Mouse (Mus musculus) cerebellum, postnatal 36 days (tissue): ENCODE measurements around the gene Serpina3g.

Experiments used
- DNase-seq, 2 experiments: peaks; one replicate each; pipeline ENCODE4 v3.0.0; 2021 to 2022; ENCODE audit warnings: mixed read lengths in 2 of 2

Gene Serpina3g

DNA sequence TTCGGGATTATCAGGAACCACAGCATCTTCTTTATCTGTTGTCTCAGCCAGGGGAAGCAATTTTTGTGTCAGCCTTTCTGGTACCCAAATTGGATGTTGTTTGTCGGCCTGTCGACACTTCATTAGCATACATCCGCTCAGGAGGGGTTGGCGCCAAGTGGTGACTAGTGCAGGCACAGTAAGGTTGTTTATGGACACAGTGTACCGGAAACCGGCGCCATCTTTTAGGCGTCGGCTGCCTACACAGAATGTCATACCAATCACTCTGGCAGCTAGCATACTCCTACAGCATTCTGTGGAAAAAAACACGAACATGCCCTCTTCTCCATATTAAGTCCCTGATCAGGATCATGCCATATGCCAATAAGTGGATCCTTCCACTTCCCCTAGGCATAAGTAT lies 47.3 kb downstream of the Serpina3g start:
- no peak for DNase-seq

DNA sequence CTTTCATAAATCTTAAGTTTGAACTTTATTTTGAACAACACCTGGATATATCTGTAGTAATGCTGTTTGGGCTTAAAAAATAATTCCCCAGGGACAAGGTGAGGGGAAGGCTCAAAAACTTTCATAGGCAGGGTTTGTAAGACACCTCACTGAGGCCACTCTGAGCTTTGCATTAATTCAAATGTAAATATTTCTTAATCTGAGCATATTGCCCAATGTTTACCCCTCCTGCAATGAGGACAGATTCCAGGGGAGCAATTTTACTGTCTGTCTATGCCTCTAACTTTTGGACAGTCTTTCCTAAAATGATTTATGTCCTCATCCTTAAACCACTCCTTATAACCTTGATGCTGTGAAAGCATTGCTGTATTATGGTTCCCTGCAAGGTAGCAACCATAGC lies 52.3 kb downstream of the Serpina3g start:
- DNase-seq: no peak

GRCm38 (mm10) chr12:104289872-104290271 lies 53.8 kb downstream of the Serpina3g start:
- DNase-seq: no peak
